Mouse (Mus musculus) heart, adult 2 months (tissue): ENCODE results near the gene C1qtnf7.

Experiments
- CTCF ChIP-seq: fragments of 200-600 bp; IDR thresholded peaks from 2 replicates; pipeline ENCODE4 v1.8.1; 2022; ENCODE audit warnings: antibody characterized with exemption, mild to moderate bottlenecking, moderate library complexity
- EP300 ChIP-seq: fragments of 200-500 bp; IDR thresholded peaks from 2 replicates; pipeline ENCODE4 v1.6.1; 2011; ENCODE audit warnings: low read depth, low read length, control low read depth; ENCODE audit not compliant: insufficient read depth
- POLR2A ChIP-seq: fragments of 200-500 bp; IDR thresholded peaks from 2 replicates; pipeline ENCODE4 v1.6.1; 2011; ENCODE audit warnings: mild to moderate bottlenecking, low read depth, low read length, control low read depth; ENCODE audit not compliant: insufficient read depth

DNA sequence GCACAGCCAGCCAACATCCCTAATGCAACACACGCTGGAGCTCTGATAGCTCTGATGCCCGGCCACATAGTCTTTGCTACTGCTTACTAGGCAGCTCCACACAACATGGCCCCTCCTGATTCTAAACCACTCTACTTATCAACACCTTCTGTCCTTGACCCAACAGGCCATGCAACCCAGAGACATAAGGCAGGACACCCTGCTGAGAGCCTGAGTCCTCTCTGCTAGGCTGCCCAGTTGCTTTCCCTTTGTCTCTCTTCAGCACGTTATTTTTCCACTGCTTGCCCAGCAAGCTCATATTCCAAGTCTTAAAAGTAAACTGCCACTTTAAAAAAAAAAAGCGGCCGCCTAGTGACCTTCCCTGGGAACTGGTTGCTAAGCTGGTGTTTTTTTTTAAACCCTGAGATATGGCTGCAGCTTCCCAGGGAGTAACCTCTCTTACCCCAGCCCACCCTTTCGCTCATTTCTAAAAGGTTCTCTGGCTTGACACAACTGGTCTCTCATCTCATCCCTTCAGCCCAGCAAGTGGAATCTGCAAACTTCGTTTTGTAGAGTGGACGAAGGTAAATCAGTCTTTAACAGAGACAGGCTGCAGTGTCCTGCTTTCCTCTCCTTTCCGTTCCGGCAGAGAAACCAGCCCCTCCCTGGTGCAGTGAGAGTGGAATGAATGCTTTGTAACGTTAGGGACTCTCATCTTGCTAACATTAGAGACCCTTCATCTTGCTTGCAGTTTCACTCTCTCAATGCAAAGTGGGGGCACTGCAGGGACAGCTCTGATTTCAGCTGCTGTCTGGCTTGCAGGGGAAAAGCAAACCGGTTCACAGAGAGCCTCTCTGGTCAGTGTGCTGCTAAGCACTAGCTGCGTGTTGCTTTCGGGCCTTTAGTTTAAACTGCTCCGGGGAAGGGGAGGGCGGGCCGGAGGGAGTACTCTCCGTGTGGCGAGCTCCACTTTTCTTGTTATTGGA is 146.9 kb downstream of the C1qtnf7 start, which contains the start of gene Cc2d2a:
- TF ChIP-seq CTCF (peak; percentile 44), EP300 (no peak), POLR2A (peak; percentile 48)
